Mouse (Mus musculus) CH12.LX (cell line): ENCODE results near the gene Rtn4rl1. TPM values are rescaled to one million over a fixed set of nuclear protein-coding genes. Genes with fewer than 3 reads are reported as not detected.
A peak's percentile ranks its signal among the peaks of the same experiment; 100 is the strongest.

Experiments used
- DNase-seq: peaks from one replicate; pipeline ENCODE4 v3.0.0-alpha.2; 2013; ENCODE audit errors: extremely low read depth
- H3K27ac ChIP-seq: 2 replicates; pipeline ENCODE4 v1.5.1; 2012; ENCODE audit warnings: low read depth, mild to moderate bottlenecking, control low read depth, moderate library complexity; ENCODE audit not compliant: insufficient read depth
- H3K27me3 ChIP-seq: replicated peaks from 2 replicates; pipeline ENCODE3; 2012; ENCODE audit warnings: inconsistent platforms
- H3K36me3 ChIP-seq, 2 experiments: replicated peaks in 1 of 2; 2 replicates each; pipeline versions ENCODE3 to v1.6.1; 2012; ENCODE audit warnings: inconsistent platforms in 1 of 2, low read length in 1 of 2, mild to moderate bottlenecking in 1 of 2, mixed read lengths in 1 of 2, moderate library complexity in 1 of 2; ENCODE audit not compliant: control insufficient read depth in 1 of 2, insufficient read depth in 1 of 2
- H3K4me1 ChIP-seq, 2 experiments: 2 replicates each; pipeline ENCODE4 v1.6.1; 2012; ENCODE audit warnings: inconsistent platforms in 1 of 2, moderate library complexity in 1 of 2; ENCODE audit not compliant: insufficient read depth in 2 of 2, control insufficient read depth in 1 of 2
- H3K4me2 ChIP-seq: 2 replicates; pipeline ENCODE4 v1.6.1; 2012; ENCODE audit warnings: low read depth, mild to moderate bottlenecking, control low read depth; ENCODE audit not compliant: poor library complexity, insufficient read depth, severe bottlenecking
- H3K4me3 ChIP-seq, 3 experiments: fragments of 150-350 bp in 1 of 3; sonication (generic) in 1 of 3; replicated peaks in 1 of 3; 2 replicates each; pipeline versions ENCODE3 to v1.5.1; 2011 to 2012; ENCODE audit warnings: low read depth in 2 of 3, low read length in 2 of 3, mild to moderate bottlenecking in 2 of 3, moderate library complexity in 2 of 3, control low read depth in 1 of 3, improper control_type of control experiment in 1 of 3, inconsistent platforms in 1 of 3, mixed read lengths in 1 of 3; ENCODE audit not compliant: poor library complexity in 1 of 3
- H3K79me2 ChIP-seq: replicated peaks from 2 replicates; pipeline ENCODE4 v1.6.1; 2012; ENCODE audit warnings: mild to moderate bottlenecking, moderate library complexity; ENCODE audit not compliant: control insufficient read depth, poor library complexity, insufficient read depth, severe bottlenecking; ENCODE audit errors: extremely low read depth
- H3K9ac ChIP-seq: 2 replicates; pipeline ENCODE4 v1.6.1; 2012; ENCODE audit warnings: low read depth, mild to moderate bottlenecking, control low read depth, moderate library complexity; ENCODE audit not compliant: insufficient read depth
- H3K9me3 ChIP-seq: replicated peaks from 2 replicates; pipeline ENCODE3; 2012; ENCODE audit warnings: low read length, inconsistent platforms, mixed read lengths
- BHLHE40 ChIP-seq: IDR thresholded peaks from 2 replicates; pipeline ENCODE4 v1.6.1; 2011; ENCODE audit warnings: mild to moderate bottlenecking, low read depth, low read length, improper control_type of control experiment
- CHD2 ChIP-seq: IDR thresholded peaks from 2 replicates; pipeline ENCODE4 v1.6.1; 2011; ENCODE audit warnings: low read length, improper control_type of control experiment
- EP300 ChIP-seq: IDR thresholded peaks from 2 replicates; pipeline ENCODE4 v1.6.1; 2011; ENCODE audit warnings: low read length, improper control_type of control experiment
- ETS1 ChIP-seq: conservative IDR thresholded peaks from 2 replicates; pipeline ENCODE4 v1.6.1; 2012; ENCODE audit warnings: low read depth, mild to moderate bottlenecking, inconsistent platforms, low read length, improper control_type of control experiment, moderate library complexity
- GABPA ChIP-seq: IDR thresholded peaks from 2 replicates; pipeline ENCODE4 v1.6.1; 2012; ENCODE audit warnings: low read depth, low read length, improper control_type of control experiment, inconsistent platforms; ENCODE audit not compliant: insufficient replicate concordance
- IRF4 ChIP-seq: IDR thresholded peaks from 2 replicates; pipeline ENCODE4 v1.6.1; 2014; ENCODE audit warnings: low read depth, mild to moderate bottlenecking, inconsistent platforms, low read length, improper control_type of control experiment
- JUND ChIP-seq: conservative IDR thresholded peaks from 2 replicates; pipeline ENCODE4 v1.6.1; 2011; ENCODE audit warnings: low read depth, low read length, improper control_type of control experiment
- KAT2A ChIP-seq: IDR thresholded peaks from 2 replicates; pipeline ENCODE4 v1.6.1; 2012; ENCODE audit warnings: low read length, improper control_type of control experiment, inconsistent platforms; ENCODE audit not compliant: insufficient replicate concordance
- MAFK ChIP-seq: IDR thresholded peaks from 2 replicates; pipeline ENCODE4 v1.6.1; 2011; ENCODE audit warnings: low read length, improper control_type of control experiment; ENCODE audit not compliant: insufficient replicate concordance
- MEF2A ChIP-seq: IDR thresholded peaks from 2 replicates; pipeline ENCODE4 v1.6.1; 2014; ENCODE audit warnings: low read depth, mild to moderate bottlenecking, inconsistent platforms, low read length, improper control_type of control experiment, borderline replicate concordance
- MXI1 ChIP-seq: IDR thresholded peaks from 2 replicates; pipeline ENCODE4 v1.6.1; 2011; ENCODE audit warnings: mild to moderate bottlenecking, low read depth, low read length, improper control_type of control experiment
- RCOR1 ChIP-seq: conservative IDR thresholded peaks from 2 replicates; pipeline ENCODE4 v1.6.1; 2012; ENCODE audit warnings: low read depth, mild to moderate bottlenecking, inconsistent platforms, low read length, improper control_type of control experiment
- SMC3 ChIP-seq: IDR thresholded peaks from 2 replicates; pipeline ENCODE4 v1.6.1; 2011; ENCODE audit warnings: low read depth, low read length, improper control_type of control experiment
- USF1 ChIP-seq: IDR thresholded peaks from 2 replicates; pipeline ENCODE4 v1.6.1; 2014; ENCODE audit warnings: low read depth, mild to moderate bottlenecking, inconsistent platforms, low read length, improper control_type of control experiment
- ZKSCAN1 ChIP-seq: IDR thresholded peaks from 2 replicates; pipeline ENCODE4 v1.6.1; 2012; ENCODE audit warnings: low read depth, inconsistent platforms, low read length, improper control_type of control experiment, borderline replicate concordance
- ZMIZ1 ChIP-seq: IDR thresholded peaks from 2 replicates; pipeline ENCODE4 v1.6.1; 2012; ENCODE audit warnings: low read depth, mild to moderate bottlenecking, inconsistent platforms, low read length, improper control_type of control experiment
- ZNF384 ChIP-seq: IDR thresholded peaks from 2 replicates; pipeline ENCODE4 v1.6.1; 2012; ENCODE audit warnings: low read depth, low read length, improper control_type of control experiment, inconsistent platforms
- dilution Hi-C: fragments of 300-500 bp; cut with MboI; formaldehyde crosslinking; loops from 2 replicates; pipeline ENCODE4 v1.14.3; 2020; ENCODE audit warnings: low sequenced_read_pairs; ENCODE audit not compliant: extremely low pct_unique_long_range_greater_than_20kb, extremely low pct_ligation_motif_present
- in situ Hi-C: fragments of 300-500 bp; cut with MboI; formaldehyde crosslinking; loops from 3 replicates; pipeline ENCODE4 v1.14.3; 2019; ENCODE audit warnings: low sequenced_read_pairs, low pct_ligation_motif_present, low pct_unique_long_range_greater_than_20kb, mixed read lengths
- polyA plus RNA-seq: library from polyadenylated mRNA; unstranded; fragments of >175 nt; gene quantifications from 2 replicates; pipeline ENCODE4 v1.2.1, GENCODE M21; 2012; ENCODE audit warnings: low read depth; ENCODE audit not compliant: insufficient read length
- total RNA-seq, 2 experiments: library from RNA; depleted of rRNA; stranded (reverse); fragments of 300-350 nt in 1 of 2; fragments of >200 nt in 1 of 2; gene quantifications; 2 replicates each; pipeline ENCODE4 v1.2.3; 2012 to 2014

Rtn4rl1 gene
- total and polyA plus RNA-seq, 3 experiments: 0.04 to 0.09 TPM; not detected in 1

- Histone ChIP-seq H3K9ac (no peak overlapping the region), H3K9me3 (peaks cover under 1% of the 10 kb centered on the region), H3K36me3 (no peaks in the 10 kb centered on the region), H3K4me2 (no peak overlapping the region), H3K79me2 (no peaks in the 10 kb centered on the region), H3K4me3 (no peak overlapping the region), H3K27me3 (peaks cover 29% of the 10 kb centered on the region), H3K27ac (no peak overlapping the region), H3K4me1 (peaks cover 11 to 24% of the 10 kb centered on the region in 2 experiments)
- DNase-seq: no peak
- in situ Hi-C loops: no loop called here
- TF ChIP-seq JUND (no peak), KAT2A (no peak), MEF2A (no peak), GABPA (no peak), USF1 (no peak), ZMIZ1 (no peak), MAFK (no peak), CHD2 (no peak), ZNF384 (no peak), ETS1 (no peak), ZKSCAN1 (no peak)
- dilution Hi-C loops: no loop called here
These were observed 10.9 kb downstream of the Rtn4rl1 start for GRCm38 (mm10) chr11:75204472-75204871.

GRCm38 (mm10) chr11:75206347-75206746, 12.8 kb downstream of the Rtn4rl1 start:
- TF ChIP-seq EP300 (peak; percentile 53; the same call in 1 of the 2 replicates), SMC3 (no peak), CHD2 (0 out of 2 replicates have a peak, but pooled peaks have one; percentile 32), BHLHE40 (0 out of 2 replicates have a peak, but pooled peaks have one; percentile 7), IRF4 (peak; percentile 68; the same call in 1 of the 2 replicates)
- Histone ChIP-seq H3K4me3 (no peak overlapping the region), H3K9me3 (no peaks in the 10 kb centered on the region), H3K79me2 (no peaks in the 10 kb centered on the region), H3K4me2 (no peak overlapping the region), H3K9ac (no peak overlapping the region), H3K36me3 (no peaks in the 10 kb centered on the region), H3K27ac (no peak overlapping the region), H3K4me1 (peaks cover 8 to 29% of the 10 kb centered on the region in 2 experiments), H3K27me3 (peaks cover 13% of the 10 kb centered on the region)
- in situ Hi-C loops (no loop called here), dilution Hi-C loops (no loop called here)
- no peak for DNase-seq

DNA sequence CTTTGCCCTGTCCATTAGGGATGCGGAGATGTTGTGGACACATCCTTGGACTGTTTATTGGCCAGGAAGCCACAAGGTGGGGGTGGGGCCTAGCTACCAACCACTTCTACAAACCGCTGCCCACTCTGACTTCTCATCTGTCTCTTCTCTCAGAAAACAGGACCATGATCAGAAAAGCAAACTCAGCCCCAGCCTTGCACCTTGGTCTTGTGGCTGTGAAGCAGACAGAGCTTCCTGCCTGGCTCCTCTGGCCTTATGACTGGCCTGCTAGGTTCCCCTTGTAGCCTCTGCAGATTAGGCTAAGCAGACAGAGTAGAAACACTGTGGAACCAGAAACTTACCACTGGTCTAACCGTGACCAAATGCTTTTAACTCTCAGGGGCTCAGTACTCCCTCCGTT, 15.8 kb downstream of the Rtn4rl1 start:
- H3K79me2 ChIP-seq: no peaks in the 10 kb centered on the region
- H3K27ac ChIP-seq: no peak overlapping the region
- H3K36me3 ChIP-seq: no peaks in the 10 kb centered on the region
- peaks cover 13 to 38% of the 10 kb centered on the region in 2 experiments for H3K4me1 ChIP-seq
- H3K4me3 ChIP-seq: no peak overlapping the region
- H3K9me3 ChIP-seq: peaks cover 2% of the 10 kb centered on the region
- no peak for DNase-seq
- no peaks in the 10 kb centered on the region for H3K27me3 ChIP-seq
- no peak for TF ChIP-seq SMC3
- TF ChIP-seq RCOR1: no peak
- TF ChIP-seq ZKSCAN1: no peak
- no peak for TF ChIP-seq CHD2
- TF ChIP-seq ETS1: no peak
- TF ChIP-seq ZNF384: no peak
- no peak for TF ChIP-seq MXI1
- TF ChIP-seq, all 38 proteins: peak for 0
- H3K9ac ChIP-seq: no peak overlapping the region
- no peak overlapping the region for H3K4me2 ChIP-seq
- in situ Hi-C loops: no loop called here
- dilution Hi-C loops: no loop called here
